Mouse (Mus musculus) spleen, postnatal 0 days (tissue): ENCODE measurements around the gene Luzp2. TPM values are rescaled to one million over a fixed set of nuclear protein-coding genes. Genes with fewer than 3 reads are reported as not detected.

ENCODE experiments used
- polyA plus RNA-seq: library from polyadenylated mRNA; unstranded; fragments of >200 nt; fragmentation: Nextera tagmentation; extraction: Ambion mirVana; gene quantifications from 2 replicates; pipeline ENCODE4 v1.2.1, GENCODE M21; 2015

Luzp2 gene
- 0.04 TPM in 1 of 2 replicates, not detected in the other for polyA plus RNA-seq

DNA sequence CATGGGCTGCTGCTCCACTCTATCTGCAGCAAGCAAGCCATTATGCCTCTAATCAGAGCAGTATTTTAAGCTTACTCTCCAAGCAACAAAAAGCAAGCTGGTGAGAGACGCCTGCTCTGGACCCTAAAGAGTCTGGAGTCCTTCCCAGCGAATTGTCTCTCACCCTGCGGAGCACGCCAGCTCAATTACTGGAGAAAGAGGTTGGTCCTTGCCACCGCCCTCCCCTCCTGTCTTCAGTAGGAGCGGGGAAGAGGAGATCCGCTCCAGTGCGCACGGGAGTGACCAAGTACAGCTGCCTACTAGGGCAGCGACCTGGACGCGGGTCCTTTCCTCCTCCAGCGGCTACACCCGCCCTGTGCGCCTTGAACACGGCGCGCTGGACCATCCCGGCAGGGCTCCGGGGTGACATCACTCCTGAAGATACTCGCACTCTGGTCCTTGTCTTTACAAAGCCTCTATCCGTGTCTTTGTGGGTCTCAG, at the start of gene Luzp2:
Gene Luzp2 (plus strand): TSS at position 127 of the 480 bp plus-strand sequence.

